Mouse (Mus musculus) c-Kit-positive CD71-negative TER-119-negative erythroid progenitor cells, embryonic 14.5 days (primary cell): ENCODE measurements around the gene Nckap5.

Experiments used
- DNase-seq: peaks from one replicate; pipeline ENCODE4 v3.0.0-alpha.2; 2013; ENCODE audit warnings: low read depth

Gene Nckap5

DNA sequence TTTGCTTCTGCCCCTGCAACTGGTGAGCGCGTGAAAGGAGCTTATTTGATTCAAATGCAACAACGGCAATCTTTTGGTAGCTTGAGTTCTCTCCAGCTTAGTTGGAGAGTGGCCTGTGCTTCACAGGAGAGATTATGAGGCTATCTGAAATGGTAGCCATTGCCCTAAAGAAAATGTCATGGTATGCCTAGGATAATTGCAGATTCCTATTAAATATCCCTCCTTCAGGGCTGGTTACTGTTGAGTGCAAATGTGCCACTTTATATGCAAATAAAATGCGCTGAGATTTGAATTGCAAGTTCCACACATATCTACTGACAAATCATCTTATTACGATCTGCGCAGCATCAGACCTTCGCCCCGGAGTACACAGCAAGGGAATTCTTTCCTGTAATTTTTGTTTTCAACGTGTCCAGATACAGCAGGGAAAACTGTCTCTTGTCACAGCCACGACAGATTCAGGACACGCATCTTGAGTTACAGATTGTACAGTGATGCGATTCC lies 272.8 kb downstream of the Nckap5 start:
- DNase-seq = no peak

DNA sequence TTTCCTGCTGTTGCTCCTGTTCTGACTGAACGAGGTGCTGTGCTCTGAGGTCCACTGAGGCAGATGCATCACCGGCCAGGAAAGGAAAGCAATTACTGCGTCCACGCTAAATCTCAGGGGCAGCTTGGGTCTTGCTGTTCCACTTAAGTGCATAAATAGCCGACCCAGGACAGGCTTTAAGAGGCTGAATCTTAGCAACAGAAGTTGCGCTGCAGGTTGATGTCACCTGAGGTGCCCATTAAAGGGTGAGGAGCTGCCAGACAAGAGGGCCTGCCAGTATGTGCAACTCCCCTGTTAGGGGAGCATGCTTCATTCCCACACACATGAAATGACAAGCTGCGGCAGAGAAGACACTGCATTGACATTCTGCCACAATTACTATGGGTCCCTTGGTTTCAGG lies 282.6 kb downstream of the Nckap5 start:
- DNase-seq = no peak

DNA sequence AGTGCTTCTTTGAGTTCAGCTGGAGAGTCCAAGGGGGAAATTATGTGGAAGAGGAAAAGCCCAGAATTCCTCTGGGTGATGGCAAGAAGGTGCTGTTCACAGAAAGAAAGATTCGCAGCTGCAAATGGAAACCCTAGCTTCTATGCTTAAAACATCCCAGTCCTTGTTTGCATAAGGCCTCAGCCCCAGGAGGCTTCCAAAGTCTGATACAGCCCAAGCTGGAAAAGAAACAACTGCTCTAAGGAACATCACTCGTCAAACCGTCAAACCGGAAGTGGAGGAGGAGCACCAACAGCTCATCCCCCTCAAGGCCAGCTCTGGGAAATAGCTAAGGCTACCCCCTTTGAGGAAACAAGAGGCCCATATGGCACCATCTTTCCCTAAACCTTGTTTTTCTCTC lies 286.1 kb downstream of the Nckap5 start:
- DNase-seq = no peak

DNA sequence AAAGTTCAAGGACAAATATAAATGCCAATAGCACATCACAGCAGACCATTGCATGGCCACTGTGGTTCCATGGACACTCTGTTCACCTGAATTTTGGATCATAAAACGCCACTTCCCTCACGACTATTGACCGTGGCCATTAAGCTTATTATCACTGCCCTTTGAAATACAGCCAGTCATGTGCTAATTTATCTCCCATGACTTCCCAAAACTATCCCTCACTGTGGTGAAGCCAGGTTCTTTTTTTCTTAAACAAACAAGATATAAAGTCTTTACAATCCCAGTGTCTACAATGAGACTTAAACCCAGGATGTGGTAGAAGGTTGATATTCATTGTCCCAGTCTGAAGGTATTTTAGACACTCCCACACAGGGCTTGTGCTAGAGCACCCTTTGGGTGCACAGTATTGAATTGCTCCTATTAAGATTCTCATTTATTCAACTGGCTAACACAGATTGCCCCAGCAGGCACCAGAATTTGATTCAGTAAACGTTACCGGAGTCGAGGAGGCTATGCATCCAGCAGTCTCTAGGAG lies 293.3 kb downstream of the Nckap5 start:
- no peak for DNase-seq

DNA sequence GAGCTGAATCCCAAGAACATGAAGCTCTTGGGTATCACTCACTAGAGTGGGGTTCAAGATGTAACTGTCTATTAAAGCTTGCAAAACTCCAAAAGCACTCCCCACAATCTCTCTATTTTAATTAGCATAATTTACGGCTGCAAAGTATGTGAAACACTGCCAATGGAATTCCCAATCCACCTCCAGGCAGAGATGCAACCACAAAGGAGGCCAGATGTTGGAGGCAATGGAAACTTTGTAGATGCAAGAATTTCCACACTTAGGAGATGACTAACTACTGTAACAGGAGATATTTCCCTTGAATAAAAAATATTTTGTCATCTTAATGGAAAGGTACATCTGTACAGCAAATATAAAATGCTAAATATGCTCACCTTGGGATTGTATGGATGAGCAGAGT lies 295.1 kb downstream of the Nckap5 start:
- DNase-seq = no peak

DNA sequence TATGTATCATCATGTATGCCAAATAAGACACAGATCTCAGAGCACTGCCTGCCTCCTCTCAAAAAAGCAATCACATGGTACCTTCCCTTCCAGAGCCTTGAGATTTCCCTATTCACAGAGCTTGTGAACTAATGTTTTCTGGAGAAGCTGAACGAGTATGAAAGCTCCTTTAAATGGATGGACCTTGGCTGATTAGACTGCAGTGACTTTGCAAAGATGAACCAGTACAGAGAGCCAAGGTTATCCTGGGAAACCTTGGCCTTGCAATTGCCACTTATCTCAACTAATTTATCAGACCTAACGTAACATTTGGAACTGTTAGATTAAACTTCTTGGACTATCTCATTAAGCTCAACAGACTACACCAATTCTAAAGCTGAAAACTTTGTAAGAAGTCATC lies 296.6 kb downstream of the Nckap5 start:
- DNase-seq = no peak

DNA sequence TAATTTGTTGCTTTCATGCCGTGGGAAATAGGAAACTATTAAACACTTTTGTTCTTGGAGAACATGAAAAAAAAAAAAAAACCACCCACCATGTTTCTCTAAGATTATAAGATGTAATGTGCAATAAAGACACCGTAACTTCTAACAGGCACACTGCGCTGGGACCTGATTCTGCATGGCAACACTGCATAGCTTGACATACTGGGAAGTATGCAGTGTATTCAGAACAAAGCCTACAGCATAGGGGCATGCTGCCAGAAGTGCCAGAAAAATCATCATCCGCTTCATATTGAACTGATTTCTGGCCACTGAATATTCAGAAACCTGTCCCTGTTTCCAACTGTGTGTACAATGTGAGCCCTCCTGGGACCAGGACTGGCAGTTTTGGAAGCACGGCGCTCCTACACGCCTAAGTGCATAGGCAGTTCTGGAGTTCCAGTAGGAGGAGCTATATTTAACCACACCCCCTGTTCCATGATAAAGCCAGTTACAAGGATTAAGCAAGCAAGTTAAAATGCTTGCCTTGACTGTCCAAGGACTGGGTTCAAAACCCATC lies 302.5 kb downstream of the Nckap5 start:
- no peak for DNase-seq

DNA sequence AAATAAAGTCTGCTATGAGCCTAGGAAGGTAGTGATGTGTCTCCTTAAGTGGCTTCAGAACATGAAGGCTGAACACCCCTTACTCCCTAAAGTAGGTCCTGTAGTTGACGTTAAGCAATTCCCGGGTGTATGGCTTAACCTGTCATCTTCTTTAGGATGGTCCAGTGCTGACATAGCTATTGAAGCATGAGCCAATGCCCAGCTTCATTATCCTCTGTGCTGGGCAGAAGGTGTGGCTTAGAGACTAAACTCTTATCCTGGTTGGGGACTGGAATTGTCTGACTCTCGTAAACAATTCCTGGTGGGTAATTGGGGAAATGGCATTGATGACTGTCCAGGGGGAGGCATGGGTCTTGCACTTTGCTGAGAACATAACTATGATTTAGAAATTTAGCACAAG lies 312.5 kb downstream of the Nckap5 start:
- no peak for DNase-seq

DNA sequence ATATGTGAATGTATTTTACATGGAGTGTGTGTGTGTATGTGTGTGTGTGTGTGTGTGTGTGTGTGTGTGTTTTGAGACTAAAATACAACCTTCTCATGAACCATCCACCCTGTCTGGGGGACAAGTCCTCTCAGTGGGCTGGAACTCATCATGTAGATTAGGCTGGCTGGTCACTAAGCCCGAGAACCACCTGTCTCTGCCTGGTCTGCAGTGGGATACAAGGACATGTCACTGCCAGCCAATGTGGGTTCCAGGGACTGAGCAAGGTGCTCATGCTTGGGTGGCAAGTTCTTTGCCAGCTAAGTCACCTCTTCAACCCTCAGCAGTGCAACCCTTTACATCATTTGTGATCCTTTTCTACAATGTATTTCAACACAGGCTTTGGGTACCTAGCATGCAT lies 313.2 kb downstream of the Nckap5 start:
- DNase-seq = no peak

DNA sequence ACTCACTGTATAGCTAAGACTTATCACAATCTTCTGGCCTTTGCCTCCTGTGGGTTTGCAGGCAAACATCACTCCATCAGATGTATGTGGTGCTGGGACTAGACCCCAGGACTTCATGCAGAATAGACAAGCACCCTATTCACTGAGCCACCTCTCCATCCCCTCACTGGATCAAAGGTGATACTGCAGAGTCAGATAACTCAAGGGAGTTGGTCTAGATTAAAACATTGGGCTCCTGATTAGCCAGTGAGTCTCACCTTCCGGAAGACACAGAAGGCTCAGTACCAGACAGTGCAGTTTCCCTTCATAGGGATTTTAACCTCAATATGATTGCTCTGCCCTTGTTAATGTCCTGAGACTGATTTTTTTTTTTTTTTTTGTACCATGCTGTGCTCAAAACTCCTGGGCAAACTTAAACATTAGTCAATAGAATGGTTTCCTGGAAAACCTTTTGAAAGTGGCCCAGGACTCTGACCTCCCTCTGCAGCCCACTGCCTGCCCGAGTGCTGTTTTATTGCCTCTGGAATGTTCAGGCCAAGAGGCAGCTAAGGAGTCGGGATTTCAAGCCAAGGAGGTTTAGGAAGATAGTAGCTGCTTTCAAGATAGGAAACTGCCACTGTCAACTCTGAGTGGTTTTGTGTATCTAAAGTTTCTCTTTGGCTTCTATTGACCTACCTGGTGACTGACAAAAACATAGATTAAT lies 315.4 kb downstream of the Nckap5 start:
- no peak for DNase-seq

DNA sequence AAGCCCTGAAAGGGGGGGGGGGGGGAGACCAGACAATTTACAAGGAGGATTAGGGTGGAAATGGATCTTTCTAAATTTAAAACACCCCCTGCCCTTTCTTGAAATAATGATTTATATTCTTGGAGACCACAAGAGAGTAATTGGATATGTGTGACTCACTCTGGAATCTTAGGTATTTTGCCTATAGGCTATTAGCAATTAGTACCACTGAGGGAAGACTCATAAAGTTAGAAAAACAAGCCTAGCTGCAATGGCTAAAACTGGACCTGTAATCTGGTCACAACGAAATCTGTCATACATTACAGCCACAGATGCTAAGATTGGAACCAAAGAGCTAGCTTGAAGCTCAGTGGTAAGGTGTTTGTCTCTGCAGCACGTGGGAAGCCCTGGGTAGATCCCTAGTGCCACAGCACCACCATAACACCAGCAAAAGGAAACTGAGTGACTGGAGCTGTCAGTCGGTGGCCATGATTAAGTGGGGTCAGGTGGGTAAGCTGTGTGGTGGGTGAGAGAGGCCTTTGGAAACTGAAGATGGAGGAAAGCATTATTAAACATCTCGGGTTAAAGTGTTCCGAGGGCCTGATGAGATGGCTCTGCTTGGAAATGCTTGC lies 318.7 kb downstream of the Nckap5 start:
- DNase-seq = no peak

DNA sequence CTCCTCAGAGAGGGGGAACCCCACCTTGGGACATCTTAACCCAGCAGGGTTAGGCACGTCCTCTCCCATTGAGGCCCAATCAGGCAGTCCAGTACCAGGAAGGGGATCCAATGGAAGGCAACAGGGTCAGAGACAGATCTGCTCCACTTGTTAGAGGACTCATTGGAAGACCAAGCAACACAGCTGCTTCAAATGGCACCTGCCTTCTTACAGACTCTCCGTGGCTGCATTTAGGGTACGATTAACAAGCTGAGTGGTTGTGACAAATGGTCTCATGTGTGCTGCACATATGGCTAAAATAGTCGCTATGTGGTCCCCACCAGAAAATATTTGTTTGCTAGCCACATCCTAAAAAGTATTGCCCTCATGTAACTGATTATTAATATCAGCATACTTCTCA lies 325.9 kb downstream of the Nckap5 start:
- DNase-seq = no peak

DNA sequence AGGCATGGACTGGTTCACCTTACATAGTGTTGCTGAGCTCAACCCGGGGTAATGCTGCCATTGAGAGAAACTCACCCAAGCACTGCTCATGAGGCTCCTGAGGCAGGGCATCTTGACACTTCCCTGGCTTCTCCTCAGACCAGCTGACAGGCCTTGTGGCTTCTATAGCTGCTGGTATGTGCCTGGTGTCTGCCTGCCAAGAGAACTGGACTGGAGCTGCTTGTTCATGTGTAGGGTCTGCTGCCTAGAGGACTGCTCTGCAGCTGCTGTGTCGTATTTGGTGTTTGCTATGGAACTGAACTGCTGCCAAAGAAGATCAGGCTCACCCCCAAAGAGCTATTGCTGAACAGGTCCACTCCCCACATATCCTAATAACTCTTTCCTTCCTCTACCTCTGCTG lies 327.9 kb downstream of the Nckap5 start:
- no peak for DNase-seq

DNA sequence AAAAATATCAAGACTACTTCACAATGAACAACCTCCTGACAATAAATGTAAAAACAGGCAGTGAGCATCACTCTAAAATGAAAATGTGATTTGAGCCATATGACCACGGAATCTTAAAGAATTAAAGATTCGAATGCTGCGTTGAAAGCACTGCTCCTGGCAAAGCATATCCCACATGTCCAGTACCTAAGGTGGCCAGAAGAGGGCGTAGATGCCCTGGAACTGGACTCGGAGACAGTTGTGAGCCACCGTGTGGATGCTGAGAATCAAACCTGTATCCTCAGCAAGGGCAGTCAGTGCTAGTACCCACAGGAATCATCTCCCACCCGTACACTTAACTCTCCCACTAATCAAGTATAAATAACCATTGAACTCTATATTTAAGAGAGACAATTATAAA lies 333.9 kb downstream of the Nckap5 start:
- DNase-seq = no peak

DNA sequence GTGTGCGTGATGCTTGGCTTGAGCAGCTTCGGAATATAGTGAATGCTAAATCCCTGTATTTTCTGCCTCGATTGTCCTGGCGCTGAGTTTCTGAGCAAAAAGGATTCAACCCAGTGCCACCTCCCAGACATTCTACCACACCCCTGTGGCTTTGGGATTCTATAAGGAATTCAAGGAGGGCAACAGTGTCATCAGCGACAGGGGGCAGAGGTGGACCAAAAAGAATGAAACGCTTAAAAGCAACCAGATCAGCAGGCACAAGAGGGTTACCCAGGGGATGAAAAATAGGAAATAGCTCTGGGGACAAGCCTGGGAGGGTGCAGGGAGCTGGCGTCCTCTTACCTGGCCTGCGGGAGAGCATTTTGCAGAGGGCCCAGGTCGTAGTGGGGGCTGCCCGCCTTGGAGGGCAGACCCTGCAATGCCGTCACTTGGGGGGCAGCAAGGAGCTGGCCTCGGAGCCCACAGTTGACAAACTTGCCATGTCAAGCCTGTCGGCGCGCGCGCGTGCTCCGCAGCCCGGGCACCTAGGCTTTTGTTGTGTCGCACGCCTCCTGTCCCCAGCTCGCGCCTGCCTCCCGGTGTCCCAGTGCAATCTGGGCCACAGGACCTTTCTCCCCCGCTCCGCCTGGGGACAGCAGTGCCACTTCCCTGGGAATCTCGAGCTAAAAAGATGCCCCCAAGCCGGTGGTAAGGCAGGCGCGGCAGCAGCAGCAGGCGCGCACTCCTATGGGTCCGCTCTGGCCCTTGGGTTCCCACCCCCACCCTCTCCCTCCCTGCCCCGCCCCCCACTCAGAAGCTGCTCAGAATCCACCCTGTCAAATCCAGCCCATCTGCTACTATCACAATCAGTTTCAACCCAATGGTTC lies 338.2 kb downstream of the Nckap5 start:
- DNase-seq = no peak

DNA sequence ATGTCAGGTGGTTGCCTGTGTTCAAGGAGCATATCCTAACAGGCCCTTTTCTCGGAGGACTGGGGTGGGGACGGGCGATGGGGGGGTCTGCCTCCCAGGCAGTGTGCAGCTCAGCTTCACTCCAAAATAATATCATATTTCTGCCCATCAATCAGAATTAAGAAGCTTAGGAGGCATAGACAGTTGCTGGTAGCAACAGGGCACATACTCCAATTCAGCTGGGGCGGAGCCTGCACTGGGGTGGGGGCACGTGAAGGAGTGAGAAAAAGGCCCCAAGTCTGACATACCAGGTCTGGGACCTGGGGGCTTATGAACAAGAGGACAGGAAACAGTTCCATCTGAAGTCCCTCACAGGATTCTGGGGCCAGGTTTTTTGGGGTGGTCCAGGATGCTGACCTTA lies 339.2 kb downstream of the Nckap5 start:
- DNase-seq = no peak

DNA sequence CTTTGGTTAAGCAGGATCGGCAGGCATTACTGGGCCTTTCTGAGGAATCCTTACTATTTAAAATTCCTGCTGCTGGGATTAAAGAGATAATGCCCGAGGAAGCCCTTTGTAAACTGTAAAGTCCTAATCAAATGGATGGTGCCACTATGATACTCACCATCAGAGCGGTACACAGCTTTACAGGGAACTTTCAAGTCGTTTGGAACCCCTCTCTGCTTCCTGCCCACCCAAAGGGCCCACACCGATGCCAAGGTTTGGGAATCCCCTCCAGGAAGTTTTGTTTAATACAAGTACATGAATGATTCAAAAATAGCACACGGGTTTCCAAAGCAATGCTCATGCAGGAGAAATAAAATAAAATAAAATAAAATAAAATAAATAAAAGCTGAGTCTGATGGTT lies 340.3 kb downstream of the Nckap5 start:
- no peak for DNase-seq

DNA sequence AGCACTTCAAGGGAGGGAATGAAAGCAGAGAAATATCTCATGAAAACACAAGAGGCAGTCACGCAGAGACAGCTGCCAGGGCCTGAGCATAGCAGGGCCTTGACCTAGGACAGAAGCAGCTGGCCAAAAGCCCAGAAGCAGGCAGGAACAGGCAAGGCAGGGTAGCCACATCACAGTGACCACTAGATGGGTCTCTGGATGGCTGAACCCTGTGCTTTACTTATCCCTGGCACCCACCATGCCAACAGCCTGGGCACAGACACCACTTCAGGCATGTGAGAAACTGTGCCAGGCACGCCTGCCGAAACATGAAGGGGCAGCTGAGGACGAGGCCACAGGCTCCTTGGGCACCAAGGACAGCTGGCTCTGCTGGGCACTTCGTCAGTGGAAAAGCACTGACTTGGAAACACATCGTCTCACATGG lies 345.9 kb downstream of the Nckap5 start:
- DNase-seq = no peak

DNA sequence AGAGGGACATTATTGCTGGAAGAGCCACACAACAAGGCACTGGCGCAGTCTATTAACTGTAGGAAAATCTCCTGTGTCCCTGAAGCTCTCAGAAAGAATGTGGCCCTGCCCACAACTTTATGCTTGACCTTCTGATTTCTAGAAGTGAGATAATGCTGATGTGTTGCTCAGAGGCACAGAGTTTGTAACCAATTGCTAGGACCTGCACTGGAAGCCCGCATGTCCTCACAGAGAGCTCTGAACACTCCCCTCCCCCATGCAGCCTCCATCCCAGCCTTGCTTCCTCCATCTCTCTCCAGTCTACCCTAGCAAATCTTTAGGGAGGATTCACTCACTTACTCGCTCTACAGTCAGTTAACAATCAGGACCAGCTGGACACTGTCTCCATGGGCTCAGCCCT lies 346.9 kb downstream of the Nckap5 start:
- DNase-seq = no peak

DNA sequence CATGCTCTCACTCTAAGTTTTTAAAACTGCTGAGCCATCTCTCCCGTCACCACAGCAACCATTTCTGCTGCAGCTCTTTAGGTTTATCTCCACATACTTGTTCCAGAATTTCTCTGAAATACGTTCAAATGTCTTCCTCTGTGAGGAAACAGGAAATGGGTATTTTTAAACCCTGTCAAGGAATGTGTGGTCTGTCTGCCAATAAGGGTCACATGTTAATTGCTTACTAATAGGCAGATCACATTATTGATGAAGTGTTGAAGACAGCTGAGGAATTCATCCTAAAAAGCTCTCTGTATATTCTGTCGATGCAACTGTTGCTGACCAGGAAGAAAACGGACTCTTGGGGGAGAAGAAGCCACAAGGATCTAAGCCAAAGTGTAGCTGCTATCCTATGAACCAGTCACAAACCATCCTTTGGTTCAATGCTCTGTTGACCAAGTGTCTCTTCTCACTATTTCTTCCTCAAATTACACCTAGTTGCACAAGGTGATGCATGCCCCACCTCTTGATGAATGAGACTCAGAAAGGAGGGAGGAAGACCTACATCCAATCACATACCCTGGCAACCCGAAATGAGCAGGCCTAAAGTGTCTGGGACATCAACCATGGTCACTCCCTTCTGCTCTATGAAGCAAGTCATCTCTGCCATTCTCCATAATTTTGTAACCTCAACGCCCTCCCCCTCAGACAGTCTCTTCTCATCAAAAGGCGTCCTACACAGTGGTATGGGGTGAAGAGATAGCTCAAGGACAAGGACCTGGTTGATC lies 349.0 kb downstream of the Nckap5 start:
- DNase-seq = no peak

DNA sequence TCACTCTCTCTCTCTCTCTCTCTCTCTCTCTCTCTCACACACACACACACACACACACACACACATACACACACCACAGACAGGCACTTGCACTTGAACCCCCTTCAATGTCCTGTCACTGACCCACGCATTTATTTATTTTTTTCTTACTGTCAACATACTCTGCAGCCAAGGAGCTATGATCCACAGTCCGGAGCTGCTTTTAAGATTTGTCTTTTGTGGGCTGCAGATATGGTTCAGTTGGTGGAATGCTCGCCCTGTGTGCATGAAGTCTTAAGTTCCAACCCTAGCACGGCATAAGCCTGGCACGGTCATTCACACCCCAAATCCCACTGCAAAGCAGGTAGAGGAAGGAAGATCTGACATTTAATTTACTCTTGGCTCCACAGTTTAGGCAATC lies 357.6 kb downstream of the Nckap5 start:
- DNase-seq = no peak

DNA sequence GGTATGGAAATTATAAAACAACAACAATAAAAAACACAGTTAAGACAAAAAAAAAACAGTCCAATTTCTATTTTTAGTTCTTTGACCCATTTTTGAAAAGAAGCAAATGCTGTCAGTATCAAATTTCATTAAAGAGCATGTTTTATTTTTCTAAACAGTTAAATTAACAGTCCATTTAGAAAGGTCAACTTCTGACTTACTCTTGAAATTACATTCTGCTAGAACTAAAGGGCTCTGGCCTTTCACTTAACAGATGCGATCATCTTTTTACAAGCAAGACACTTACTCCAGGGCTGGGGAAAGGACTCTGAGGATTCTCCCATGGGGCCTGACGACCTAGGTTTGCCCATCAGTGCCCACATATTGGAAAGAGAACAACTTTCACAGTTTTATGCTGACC lies 359.2 kb downstream of the Nckap5 start:
- no peak for DNase-seq
